In genomic region chr14:74820180-74820813, GRCm38 (mm10) we compare ENCODE assay signal across 9 mouse cellular contexts.
A peak's percentile ranks its signal among the peaks of the same experiment; 100 is the strongest.
DNase-seq lines count a peak whose midpoint lies in the region; ATAC-seq and TF ChIP-seq lines count a peak whose summit lies in the region.
"Had no signal": no experiment of that assay in that cellular context is flagged by ENCODE, and none has a peak within 500 bp of the region (broad histone marks: within the 10 kb centered on the region; RNA-seq: fewer than 3 reads in every experiment).

No protein-coding gene starts in this region.

- TF ChIP-seq POLR2A in MEL (IDR thresholded peaks at IDR 0.05; ENCODE audit: control insufficient read depth in 1 of 2, insufficient read depth in 1 of 2, low read depth in 1 of 2, low read length in 2 of 2, poor library complexity in 1 of 2) = no peak

- TF ChIP-seq CTCF in MEL (IDR thresholded peaks at IDR 0.05 in 2 of 3, conservative IDR thresholded peaks at IDR 0.05 in 1 of 3; ENCODE audit: control insufficient read depth in 1 of 3, insufficient read depth in 1 of 3, low read depth in 2 of 3, low read length in 3 of 3, poor library complexity in 1 of 3, severe bottlenecking in 1 of 3) = no peak
- TF ChIP-seq CTCF in liver, postnatal 0 days (IDR thresholded peaks at IDR 0.05; ENCODE audit: low read depth) = no peak

- peak; percentile 37; the same call in 1 of the 2 replicates for ATAC-seq in heart, embryonic 13.5 days (ENCODE audit: extremely low read depth, insufficient number of reproducible peaks, low FRiP score, low TSS enrichment)
- ATAC-seq in liver, postnatal 0 days = peak; percentile 40; the same call in 1 of the 2 replicates
- no peak for ATAC-seq in granulocyte monocyte progenitor cell, adult 5-6 weeks (replicated peaks; ENCODE audit: poor library complexity, severe bottlenecking)

- H3K27me3 ChIP-seq in MEL (ENCODE audit: control insufficient read depth in 1 of 2, insufficient read depth in 2 of 2, low read length in 2 of 2) = no peaks in the 10 kb centered on the region
- H3K27me3 ChIP-seq in heart, embryonic 13.5 days (replicated peaks) = no peaks in the 10 kb centered on the region
- no peaks in the 10 kb centered on the region for H3K27me3 ChIP-seq in liver, postnatal 0 days (ENCODE audit: insufficient read depth, low read length)
- H3K27me3 ChIP-seq in forebrain, embryonic 10.5 days (ENCODE audit: poor library complexity, severe bottlenecking) = no peaks in the 10 kb centered on the region

- WGBS in heart, embryonic 13.5 days = 33% methylated on average over 11 of the region's 11 CpGs
- WGBS in liver, postnatal 0 days (ENCODE audit: insufficient replicate concordance) = 65% methylated on average over 11 of the region's 11 CpGs
- 94% methylated on average over 11 of the region's 11 CpGs for WGBS in forebrain, embryonic 10.5 days

- peak; percentile 28 for DNase-seq in MEL (ENCODE audit: low read depth, low spot score)
- DNase-seq in c-Kit-positive CD71-positive TER-119-positive erythroid progenitor cells, embryonic 14.5 days (ENCODE audit: low spot score) = peak; percentile 36
- no peak for DNase-seq in liver, postnatal 0 days
- no peak for DNase-seq in thymus, postnatal 4 days
- DNase-seq in urinary bladder, postnatal 25 days (ENCODE audit: low spot score) = no peak
- no peak for DNase-seq in forebrain, embryonic 10.5 days (ENCODE audit: extremely low spot score, low spot score)

- H3K9ac ChIP-seq in MEL (ENCODE audit: control insufficient read depth, low read depth, low read length, poor library complexity, severe bottlenecking) = no peak overlapping the region
- H3K9ac ChIP-seq in heart, embryonic 13.5 days = no peak overlapping the region
- H3K9ac ChIP-seq in liver, postnatal 0 days (replicated peaks) = no peak overlapping the region

- no peaks in the 10 kb centered on the region for H3K9me3 ChIP-seq in MEL (replicated peaks; ENCODE audit: insufficient read depth, low read length)
- H3K9me3 ChIP-seq in heart, embryonic 13.5 days = no peaks in the 10 kb centered on the region
- H3K9me3 ChIP-seq in liver, postnatal 0 days (ENCODE audit: low read length) = no peaks in the 10 kb centered on the region
- H3K9me3 ChIP-seq in forebrain, embryonic 10.5 days = no peaks in the 10 kb centered on the region
- H3K9me3 ChIP-seq: G1E had no signal

- H3K4me1 ChIP-seq in MEL (ENCODE audit: control insufficient read depth in 1 of 2, insufficient read depth in 2 of 2, low read length in 2 of 2) = no peaks in the 10 kb centered on the region
- peaks cover 47% of the 10 kb centered on the region for H3K4me1 ChIP-seq in heart, embryonic 13.5 days
- no peaks in the 10 kb centered on the region for H3K4me1 ChIP-seq in liver, postnatal 0 days (ENCODE audit: insufficient read depth)
- H3K4me1 ChIP-seq in forebrain, embryonic 10.5 days = peaks cover 22% of the 10 kb centered on the region

- H3K36me3 ChIP-seq in MEL (ENCODE audit: control insufficient read depth in 1 of 2, insufficient read depth in 2 of 2, low read length in 2 of 2) = no peaks in the 10 kb centered on the region
- peaks cover 39% of the 10 kb centered on the region for H3K36me3 ChIP-seq in heart, embryonic 13.5 days
- peaks cover 27% of the 10 kb centered on the region for H3K36me3 ChIP-seq in liver, postnatal 0 days (replicated peaks; ENCODE audit: insufficient read depth, low read length)
- peaks cover 3% of the 10 kb centered on the region; the same call in 1 of the 2 replicates for H3K36me3 ChIP-seq in forebrain, embryonic 10.5 days (replicated peaks)
- H3K36me3 ChIP-seq: G1E had no signal

- H3K27ac ChIP-seq in MEL (ENCODE audit: control insufficient read depth, low read depth, low read length) = peak overlapping the region; percentile 9; the same call in 1 of the 2 replicates
- peak overlapping the region; percentile 82 for H3K27ac ChIP-seq in heart, embryonic 13.5 days (replicated peaks)
- H3K27ac ChIP-seq in liver, postnatal 0 days (ENCODE audit: low read depth) = no peak overlapping the region
- H3K27ac ChIP-seq in forebrain, embryonic 10.5 days = no peak overlapping the region

- no peaks in the 10 kb centered on the region for H3K79me2 ChIP-seq in MEL (ENCODE audit: control insufficient read depth, insufficient read depth, low read length, poor library complexity)

- TF ChIP-seq RAD21 in MEL (IDR thresholded peaks at IDR 0.05; ENCODE audit: low read depth, low read length) = no peak

- peak overlapping the region; percentile 30 for H3K4me2 ChIP-seq in heart, embryonic 13.5 days
- H3K4me2 ChIP-seq in liver, postnatal 0 days (ENCODE audit: low read depth, low read length) = no peak overlapping the region

- no peak overlapping the region for H3K4me3 ChIP-seq in MEL (ENCODE audit: control insufficient read depth in 1 of 2, insufficient read depth in 1 of 2, low read depth in 2 of 2, low read length in 2 of 2)
- H3K4me3 ChIP-seq in heart, embryonic 13.5 days = no peak overlapping the region
- no peak overlapping the region for H3K4me3 ChIP-seq in liver, postnatal 0 days (ENCODE audit: low read depth, low read length)
- no peak overlapping the region for H3K4me3 ChIP-seq in forebrain, embryonic 10.5 days

- no peak for TF ChIP-seq EP300 in MEL (IDR thresholded peaks at IDR 0.05; ENCODE audit: low read depth in 1 of 2, low read length in 2 of 2)
- TF ChIP-seq EP300 in liver, postnatal 0 days (IDR thresholded peaks at IDR 0.05; ENCODE audit: low read depth) = no peak

TF ChIP-seq in MEL, 35 proteins besides CTCF, POLR2A, EP300 and RAD21:
- TF ChIP-seq E2F4 (IDR thresholded peaks at IDR 0.05; ENCODE audit: borderline replicate concordance, low read depth, low read length) = no peak
- TF ChIP-seq ELF1 (IDR thresholded peaks at IDR 0.05; ENCODE audit: low read depth, low read length) = no peak
- no peak for TF ChIP-seq SIN3A (IDR thresholded peaks at IDR 0.05; ENCODE audit: low read length)
TF ChIP-seq in MEL: peak in this region for 0.

Comparison
In these comparisons a context has a peak if more than half of its experiments do, and no peak if none do; other contexts are left out.
1. DNase-seq: peak in MEL (single experiment) and c-Kit-positive CD71-positive TER-119-positive erythroid progenitor cells, embryonic 14.5 days (single experiment); none in liver, postnatal 0 days (single experiment), thymus, postnatal 4 days (single experiment), urinary bladder, postnatal 25 days (single experiment) and forebrain, embryonic 10.5 days (single experiment).
2. H3K27ac ChIP-seq: peak in MEL (single experiment) and heart, embryonic 13.5 days (single experiment); none in liver, postnatal 0 days (single experiment) and forebrain, embryonic 10.5 days (single experiment).